Mouse (Mus musculus) embryonic fibroblast, embryonic 13.5 days (primary cell): ENCODE measurements around the gene Nup50.

Experiments used
- CTCF ChIP-seq: IDR thresholded peaks from 2 replicates; pipeline ENCODE4 v1.5.1; 2011; ENCODE audit warnings: mild to moderate bottlenecking, control low read depth, low read length, moderate library complexity, borderline replicate concordance; ENCODE audit not compliant: insufficient read depth
- POLR2A ChIP-seq: IDR thresholded peaks from 2 replicates; pipeline ENCODE4 v1.6.1; 2011; ENCODE audit warnings: low read depth, mild to moderate bottlenecking, control low read depth, low read length, moderate library complexity

- no peak for TF ChIP-seq CTCF
- no peak for TF ChIP-seq POLR2A
Observed at GRCm38 (mm10) chr15:84913201-84913600, 10.0 kb upstream of the Nup50 start.
